Mouse (Mus musculus) heart, postnatal 0 days (tissue): ENCODE measurements around the gene Gnl2. TPM values are rescaled to one million over a fixed set of nuclear protein-coding genes. Genes with fewer than 3 reads are reported as not detected.

Experiments used
- ATAC-seq: fragments of 200-750 bp; cut with Nextera tagmentation; 2 replicates; pipeline ENCODE4 v1.8.0; 2017; ENCODE audit warnings: low read depth, moderate number of reproducible peaks, moderate library complexity; ENCODE audit not compliant: insufficient read depth
- DNase-seq: peaks from one replicate; pipeline ENCODE4 v3.0.0-alpha.2; 2016; ENCODE audit warnings: low spot score
- H3K27ac ChIP-seq: fragments of 300-500 bp; sonication (generic); 2 replicates; pipeline ENCODE4 v1.5.1; 2014; ENCODE audit warnings: low read depth, mild to moderate bottlenecking
- H3K27me3 ChIP-seq: fragments of 300-500 bp; sonication (generic); 2 replicates; pipeline ENCODE4 v1.6.1; 2014; ENCODE audit warnings: low read length, mixed read lengths; ENCODE audit not compliant: control insufficient read depth, insufficient read depth
- H3K36me3 ChIP-seq: fragments of 300-500 bp; sonication (generic); replicated peaks from 2 replicates; pipeline ENCODE4 v1.6.1; 2014; ENCODE audit warnings: low read length, mixed read lengths; ENCODE audit not compliant: control insufficient read depth, insufficient read depth
- H3K4me1 ChIP-seq: fragments of 300-500 bp; sonication (generic); 2 replicates; pipeline ENCODE4 v1.6.1; 2014; ENCODE audit warnings: antibody characterized with exemption; ENCODE audit not compliant: control insufficient read depth, insufficient read depth
- H3K4me2 ChIP-seq: fragments of 300-500 bp; sonication (generic); 2 replicates; pipeline ENCODE4 v1.6.1; 2014; ENCODE audit warnings: low read depth, mild to moderate bottlenecking, low read length, moderate library complexity
- H3K4me3 ChIP-seq: fragments of 300-500 bp; sonication (generic); 2 replicates; pipeline ENCODE4 v1.5.1; 2014; ENCODE audit warnings: low read depth, low read length
- H3K9ac ChIP-seq: fragments of 300-500 bp; sonication (generic); replicated peaks from 2 replicates; pipeline ENCODE4 v1.6.1; 2014; ENCODE audit warnings: low read depth, low read length, mixed read lengths
- H3K9me3 ChIP-seq: fragments of 300-500 bp; sonication (generic); replicated peaks from 2 replicates; pipeline ENCODE4 v1.6.1; 2016; ENCODE audit warnings: low read length; ENCODE audit not compliant: control insufficient read depth
- CTCF ChIP-seq: IDR thresholded peaks from 2 replicates; pipeline ENCODE4 v1.5.1; 2016; ENCODE audit warnings: antibody characterized with exemption, control low read depth, low read depth
- EP300 ChIP-seq: IDR thresholded peaks from 2 replicates; pipeline ENCODE4 v1.6.1; 2016; ENCODE audit warnings: antibody characterized with exemption, low read depth
- WGBS: fragments of 180-500 bp; shearing (Covaris S2); extraction: QIAGEN DNeasy Blood & Tissue Kit; methylation state at CpG from one replicate; pipeline ENCODE4 v1.1.7; 2014; 5-methylcytosine and 5-hydroxymethylcytosine counted together
- polyA plus RNA-seq: library from polyadenylated mRNA; unstranded; fragments of >200 nt; fragmentation: Nextera tagmentation; extraction: Ambion mirVana; gene quantifications from 2 replicates; pipeline ENCODE4 v1.2.1, GENCODE M21; 2015
- total RNA-seq: library from RNA; depleted of rRNA; stranded (reverse); fragments of >200 nt; gene quantifications from 2 replicates; pipeline ENCODE4 v1.2.3, GENCODE M21; 2014; ENCODE audit warnings: low replicate concordance

Gene Gnl2
- total and polyA plus RNA-seq, 2 experiments from 2014 or later = 21.1 to 47.4 TPM

GRCm38 (mm10) chr4:125066490-125067370 lies 50.3 kb downstream of the Gnl2 start, which contains the start of gene Snip1:
Gene Snip1, plus strand, starts transcription at chr4:125066672.
- Histone ChIP-seq H3K27ac (peak within 1 kb of the TSS; percentile 70), H3K27me3 (no peaks in the 10 kb centered on the region), H3K4me1 (peaks cover 9% of the 10 kb centered on the region), H3K4me3 (peak within 1 kb of the TSS; percentile 88), H3K4me2 (peak within 1 kb of the TSS; percentile 93), H3K36me3 (peaks cover 35% of the 10 kb centered on the region), H3K9ac (peak within 1 kb of the TSS; percentile 88), H3K9me3 (no peaks in the 10 kb centered on the region)
- TF ChIP-seq CTCF (no peak), EP300 (peak; percentile 55; the same call in 1 of the 2 replicates)
- DNase-seq (peak; percentile 85), ATAC-seq (peak; percentile 94)
- under 1% methylated on average over 77 of the region's 78 CpGs for WGBS

- no peak for DNase-seq
- Histone ChIP-seq H3K9me3 (no peaks in the 10 kb centered on the region), H3K4me2 (no peak overlapping the region), H3K9ac (no peak overlapping the region), H3K4me1 (no peaks in the 10 kb centered on the region), H3K27ac (no peak overlapping the region), H3K4me3 (no peak overlapping the region), H3K36me3 (peaks cover 33% of the 10 kb centered on the region), H3K27me3 (no peaks in the 10 kb centered on the region)
- no peak for ATAC-seq
- WGBS = 82% methylated on average over 2 of the region's 2 CpGs
- TF ChIP-seq EP300 = no peak
- TF ChIP-seq CTCF = no peak
Measured at GRCm38 (mm10) chr4:125077700-125078099, 61.3 kb downstream of the Gnl2 start.

GRCm38 (mm10) chr4:125078698-125079097 lies 62.3 kb downstream of the Gnl2 start:
- DNase-seq (no peak), ATAC-seq (no peak)
- H3K36me3 ChIP-seq = peaks cover 23% of the 10 kb centered on the region
- WGBS = 93% methylated on average over 2 of the region's 2 CpGs
- no peak overlapping the region for H3K27ac ChIP-seq
- no peak overlapping the region for H3K9ac ChIP-seq
- H3K9me3 ChIP-seq = no peaks in the 10 kb centered on the region
- H3K4me1 ChIP-seq = no peaks in the 10 kb centered on the region
- TF ChIP-seq CTCF (no peak), EP300 (no peak)
- no peak overlapping the region for H3K4me3 ChIP-seq
- H3K27me3 ChIP-seq = no peaks in the 10 kb centered on the region
- no peak overlapping the region for H3K4me2 ChIP-seq

- peak within 1 kb of the TSS; percentile 97 for H3K27ac ChIP-seq
Measured at GRCm38 (mm10) chr4:125084403-125085345, 68.3 kb downstream of the Gnl2 start, which contains the start of gene Meaf6. Gene Meaf6, plus strand, starts transcription at chr4:125085134.

GRCm38 (mm10) chr4:125085346-125085841 lies 69.0 kb downstream of the Gnl2 start:
- Histone ChIP-seq H3K4me2 (peak overlapping the region; percentile 95), H3K4me3 (peak overlapping the region; percentile 80), H3K4me1 (peaks cover 12% of the 10 kb centered on the region), H3K27me3 (no peaks in the 10 kb centered on the region), H3K9me3 (no peaks in the 10 kb centered on the region), H3K27ac (peak overlapping the region; percentile 97), H3K9ac (peak overlapping the region; percentile 72), H3K36me3 (peaks cover 23% of the 10 kb centered on the region)
- no peak for TF ChIP-seq EP300
- TF ChIP-seq CTCF = no peak
- ATAC-seq (peak; percentile 96), DNase-seq (peak; percentile 58)
- WGBS = under 1% methylated on average over 39 of the region's 45 CpGs

More at GRCm38 (mm10) chr4:125084403-125085345, 68.3 kb downstream of the Gnl2 start, which contains the start of gene Meaf6:
- H3K9ac ChIP-seq = peak within 1 kb of the TSS; percentile 72
- no peak for TF ChIP-seq EP300
- peak; percentile 61 for TF ChIP-seq CTCF
- ATAC-seq (peak; percentile 92), DNase-seq (peak; percentile 80)
- 2% methylated on average over 60 of the region's 63 CpGs for WGBS
- peaks cover 12% of the 10 kb centered on the region for H3K4me1 ChIP-seq
- no peaks in the 10 kb centered on the region for H3K9me3 ChIP-seq
- no peaks in the 10 kb centered on the region for H3K27me3 ChIP-seq
- peak within 1 kb of the TSS; percentile 95 for H3K4me2 ChIP-seq
- peak within 1 kb of the TSS; percentile 80 for H3K4me3 ChIP-seq
- H3K36me3 ChIP-seq = peaks cover 16% of the 10 kb centered on the region
